Mouse (Mus musculus) olfactory bulb, adult 2 months (tissue): ENCODE measurements around the gene Calm3.

ENCODE experiments used
- CTCF ChIP-seq: fragments of 200-500 bp; IDR thresholded peaks from 2 replicates; pipeline ENCODE4 v1.5.1; 2012; ENCODE audit warnings: low read depth, mild to moderate bottlenecking, low read length, moderate library complexity; ENCODE audit not compliant: insufficient read depth
- POLR2A ChIP-seq: fragments of 200-500 bp; IDR thresholded peaks from 2 replicates; pipeline ENCODE4 v1.6.1; 2012; ENCODE audit warnings: mild to moderate bottlenecking, low read depth, low read length, moderate library complexity; ENCODE audit not compliant: insufficient read depth

DNA sequence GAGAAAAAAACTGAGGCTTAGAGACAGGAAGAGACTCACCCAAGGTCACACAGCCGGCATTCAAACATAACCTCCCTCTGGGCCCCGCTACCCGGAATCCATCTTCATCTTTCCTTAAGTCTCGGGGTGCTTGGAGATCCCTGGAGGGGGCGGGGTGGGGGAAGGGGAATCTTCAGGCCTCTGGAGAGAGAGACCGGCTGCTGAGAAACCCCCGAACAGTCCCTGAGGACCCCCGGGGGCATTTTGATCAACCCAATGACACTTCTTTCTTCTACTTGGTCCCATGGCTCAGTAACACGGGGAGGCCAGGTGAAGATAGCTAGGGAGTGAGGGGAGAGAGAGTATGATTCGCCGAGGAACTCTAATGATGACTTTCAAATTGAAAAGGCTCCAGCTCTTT, 47.9 kb downstream of the Calm3 start:
- TF ChIP-seq CTCF (no peak), POLR2A (no peak)
